Mouse (Mus musculus) intestine, embryonic 14.5 days (tissue): ENCODE measurements around the gene Prkd2. TPM values are rescaled to one million over a fixed set of nuclear protein-coding genes. Genes with fewer than 3 reads are reported as not detected.
A peak's percentile ranks its signal among the peaks of the same experiment; 100 is the strongest.

Source experiments
- ATAC-seq: fragments of 200-750 bp; cut with Nextera tagmentation; replicated peaks from 2 replicates; pipeline ENCODE4 v1.8.0; 2017; ENCODE audit warnings: low read depth, moderate number of reproducible peaks, moderate TSS enrichment, moderate library complexity; ENCODE audit not compliant: low FRiP score, low TSS enrichment
- DNase-seq: peaks from one replicate; pipeline ENCODE4 v3.0.0-alpha.2; 2018; ENCODE audit warnings: low spot score
- H3K27ac ChIP-seq: fragments of 300-500 bp; sonication (generic); 2 replicates; pipeline ENCODE4 v1.5.1; 2014; ENCODE audit warnings: low read depth, mild to moderate bottlenecking, control low read depth
- H3K27me3 ChIP-seq: fragments of 300-500 bp; sonication (generic); replicated peaks from 2 replicates; pipeline ENCODE4 v1.6.1; 2014; ENCODE audit warnings: low read length, control low read depth; ENCODE audit not compliant: control insufficient read depth, insufficient read depth
- H3K36me3 ChIP-seq: fragments of 300-500 bp; sonication (generic); 2 replicates; pipeline ENCODE4 v1.6.1; 2014; ENCODE audit warnings: low read length, control low read depth; ENCODE audit not compliant: control insufficient read depth, insufficient read depth
- H3K4me1 ChIP-seq: fragments of 300-500 bp; sonication (generic); replicated peaks from 2 replicates; pipeline ENCODE4 v1.6.1; 2014; ENCODE audit warnings: low read length, control low read depth, mixed read lengths; ENCODE audit not compliant: control insufficient read depth, insufficient read depth
- H3K4me2 ChIP-seq: fragments of 300-500 bp; sonication (generic); 2 replicates; pipeline ENCODE4 v1.6.1; 2014; ENCODE audit warnings: low read length
- H3K4me3 ChIP-seq: fragments of 300-500 bp; sonication (generic); 2 replicates; pipeline ENCODE4 v1.5.1; 2014; ENCODE audit warnings: low read depth, low read length, control low read depth, mixed read lengths
- H3K9ac ChIP-seq: fragments of 300-500 bp; sonication (generic); 2 replicates; pipeline ENCODE4 v1.6.1; 2014; ENCODE audit warnings: mild to moderate bottlenecking, low read length
- H3K9me3 ChIP-seq: fragments of 300-500 bp; sonication (generic); 2 replicates; pipeline ENCODE4 v1.6.1; 2016; ENCODE audit warnings: low read length, control low read depth; ENCODE audit not compliant: control insufficient read depth
- WGBS: fragments of 180-500 bp; shearing (Covaris S2); extraction: QIAGEN DNeasy Blood & Tissue Kit; methylation state at CpG from one replicate; pipeline ENCODE4 v1.1.7; 2014; 5-methylcytosine and 5-hydroxymethylcytosine counted together
- polyA plus RNA-seq: library from polyadenylated mRNA; unstranded; fragments of >200 nt; fragmentation: Nextera tagmentation; extraction: Ambion mirVana; gene quantifications from 2 replicates; pipeline ENCODE4 v1.2.1, GENCODE M21; 2014

Prkd2 gene
- polyA plus RNA-seq, 1 experiment from 2014 or later, result 12.0 TPM

DNA sequence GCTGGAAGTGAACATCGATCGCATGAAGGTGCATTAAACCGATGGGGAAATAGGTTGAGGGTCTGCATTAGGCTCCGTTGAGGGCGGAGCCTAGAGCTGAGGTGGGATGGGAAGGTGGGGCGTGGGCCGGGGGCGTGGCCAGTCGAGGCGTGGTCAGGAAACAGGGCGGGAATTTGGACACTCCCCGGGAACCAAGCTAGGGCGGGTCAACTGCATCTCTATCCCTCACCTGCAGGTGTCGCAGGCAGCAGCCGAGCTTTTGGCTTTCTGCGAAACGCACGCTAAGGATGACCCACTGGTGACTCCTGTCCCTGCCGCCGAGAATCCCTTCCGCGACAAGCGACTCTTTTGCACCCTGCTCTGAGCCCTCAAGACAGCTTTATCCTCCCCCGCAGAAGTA is 52.3 kb downstream of the Prkd2 start:
- Histone ChIP-seq H3K4me2 (peak overlapping the region; percentile 51), H3K27me3 (peaks cover 7% of the 10 kb centered on the region; the same call in 1 of the 2 replicates), H3K27ac (0 out of 2 replicates have a peak overlapping the region, but pooled peaks have one; percentile 27), H3K36me3 (no peaks in the 10 kb centered on the region), H3K4me3 (peak overlapping the region; percentile 22), H3K9ac (0 out of 2 replicates have a peak overlapping the region, but pooled peaks have one; percentile 7), H3K9me3 (no peaks in the 10 kb centered on the region), H3K4me1 (peaks cover 21% of the 10 kb centered on the region)
- WGBS, result under 1% methylated on average over 24 of the region's 24 CpGs
- DNase-seq (peak; percentile 88), ATAC-seq (no peak; the same call in 1 of the 2 replicates)

GRCm38 (mm10) chr7:16895511-16895910 is 52.8 kb downstream of the Prkd2 start:
- Histone ChIP-seq H3K4me2 (peak overlapping the region; percentile 51), H3K4me1 (peaks cover 24% of the 10 kb centered on the region), H3K4me3 (peak overlapping the region; percentile 22), H3K27ac (0 out of 2 replicates have a peak overlapping the region, but pooled peaks have one; percentile 27), H3K36me3 (no peaks in the 10 kb centered on the region), H3K9me3 (no peaks in the 10 kb centered on the region), H3K9ac (0 out of 2 replicates have a peak overlapping the region, but pooled peaks have one; percentile 7), H3K27me3 (peaks cover 7% of the 10 kb centered on the region; the same call in 1 of the 2 replicates)
- ATAC-seq, result no peak
- 23% methylated on average over 10 of the region's 10 CpGs for WGBS
- no peak for DNase-seq

DNA sequence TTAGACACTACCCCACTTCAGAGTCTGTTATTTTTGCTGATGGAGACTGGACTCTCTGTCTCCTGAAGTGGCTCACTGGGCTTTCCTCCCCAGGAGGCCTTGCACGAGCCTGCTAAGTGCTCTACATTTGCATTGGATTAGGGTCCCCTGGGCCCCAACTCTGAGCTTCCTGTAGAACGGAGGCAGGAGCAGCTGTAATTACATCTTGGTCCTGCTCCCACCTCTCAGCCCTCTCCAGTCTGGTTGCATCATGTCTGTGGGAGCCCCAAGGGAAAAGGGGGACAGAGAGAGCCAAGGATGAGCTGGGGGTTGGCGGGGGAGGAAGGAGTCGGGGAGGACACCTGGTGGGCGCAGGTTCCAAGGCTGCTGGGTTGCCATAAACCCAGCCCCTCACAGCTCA is 57.8 kb downstream of the Prkd2 start:
- 35% methylated on average over 5 of the region's 5 CpGs for WGBS
- no peaks in the 10 kb centered on the region for H3K27me3 ChIP-seq
- ATAC-seq, result no peak
- no peaks in the 10 kb centered on the region for H3K36me3 ChIP-seq
- H3K4me1 ChIP-seq, result peaks cover 26% of the 10 kb centered on the region
- H3K4me3 ChIP-seq, result no peak overlapping the region
- H3K9ac ChIP-seq, result no peak overlapping the region
- H3K4me2 ChIP-seq, result no peak overlapping the region
- no peaks in the 10 kb centered on the region for H3K9me3 ChIP-seq
- no peak overlapping the region for H3K27ac ChIP-seq
- no peak for DNase-seq

- Histone ChIP-seq H3K4me2 (no peak overlapping the region), H3K9ac (no peak overlapping the region), H3K27ac (no peak overlapping the region), H3K4me1 (peaks cover 52% of the 10 kb centered on the region), H3K4me3 (no peak overlapping the region), H3K9me3 (no peaks in the 10 kb centered on the region), H3K36me3 (no peaks in the 10 kb centered on the region), H3K27me3 (no peaks in the 10 kb centered on the region)
- no peak for DNase-seq
- WGBS, result 81% methylated on average over 2 of the region's 2 CpGs
- ATAC-seq, result no peak
Observed at GRCm38 (mm10) chr7:16903439-16903955, 60.8 kb downstream of the Prkd2 start.

- no peaks in the 10 kb centered on the region for H3K36me3 ChIP-seq
- H3K27ac ChIP-seq, result no peak overlapping the region
- 36% methylated on average over 8 of the region's 10 CpGs for WGBS
- no peaks in the 10 kb centered on the region for H3K27me3 ChIP-seq
- no peak overlapping the region for H3K4me2 ChIP-seq
- no peak overlapping the region for H3K4me3 ChIP-seq
- H3K9me3 ChIP-seq, result no peaks in the 10 kb centered on the region
- DNase-seq (no peak), ATAC-seq (no peak)
- H3K9ac ChIP-seq, result no peak overlapping the region
- peaks cover 59% of the 10 kb centered on the region for H3K4me1 ChIP-seq
Observed at GRCm38 (mm10) chr7:16904120-16904675, 61.5 kb downstream of the Prkd2 start.

GRCm38 (mm10) chr7:16905491-16906021 is 62.9 kb downstream of the Prkd2 start:
- no peak overlapping the region for H3K4me2 ChIP-seq
- H3K4me1 ChIP-seq, result peaks cover 66% of the 10 kb centered on the region
- ATAC-seq, result no peak

GRCm38 (mm10) chr7:16906281-16906680 is 63.6 kb downstream of the Prkd2 start, which contains the start of gene Ptgir:
Ptgir (plus strand) TSS chr7:16906490.
- no peak within 1 kb of the TSS for H3K4me3 ChIP-seq
- 16% methylated on average over 6 of the region's 6 CpGs for WGBS
- no peak within 1 kb of the TSS; the same call in 1 of the 2 replicates for H3K27ac ChIP-seq
- no peaks in the 10 kb centered on the region for H3K36me3 ChIP-seq
- DNase-seq (no peak), ATAC-seq (no peak; the same call in 1 of the 2 replicates)
- peaks cover 66% of the 10 kb centered on the region for H3K4me1 ChIP-seq
- H3K27me3 ChIP-seq, result no peaks in the 10 kb centered on the region
- no peak within 1 kb of the TSS for H3K9ac ChIP-seq
- H3K4me2 ChIP-seq, result peak within 1 kb of the TSS; percentile 45
- no peaks in the 10 kb centered on the region for H3K9me3 ChIP-seq

More at GRCm38 (mm10) chr7:16905491-16906021, 62.9 kb downstream of the Prkd2 start:
- no peak overlapping the region; the same call in 1 of the 2 replicates for H3K27ac ChIP-seq
- no peaks in the 10 kb centered on the region for H3K9me3 ChIP-seq
- H3K9ac ChIP-seq, result no peak overlapping the region
- no peak overlapping the region for H3K4me3 ChIP-seq
- H3K27me3 ChIP-seq, result no peaks in the 10 kb centered on the region
- 34% methylated on average over 9 of the region's 9 CpGs for WGBS
- no peaks in the 10 kb centered on the region for H3K36me3 ChIP-seq
- DNase-seq, result no peak

GRCm38 (mm10) chr7:16906889-16907559 is 64.3 kb downstream of the Prkd2 start:
- Histone ChIP-seq H3K27ac (no peak overlapping the region), H3K4me1 (peaks cover 63% of the 10 kb centered on the region), H3K4me2 (peak overlapping the region; percentile 45; the same call in 1 of the 2 replicates), H3K27me3 (no peaks in the 10 kb centered on the region), H3K4me3 (no peak overlapping the region), H3K9me3 (no peaks in the 10 kb centered on the region), H3K9ac (no peak overlapping the region), H3K36me3 (no peaks in the 10 kb centered on the region)
- ATAC-seq (no peak), DNase-seq (no peak)
- whole genome bisulfite sequencing, result 91% methylated on average over 41 of the region's 41 CpGs
